Mouse (Mus musculus) neural tube, embryonic 14.5 days (tissue): Measurements from ENCODE around the gene Flna. TPM values are rescaled to one million over a fixed set of nuclear protein-coding genes. Genes with fewer than 3 reads are reported as not detected.
"Not testable (repeated sequence)": the region's sequence is repeated elsewhere in the genome, so short reads cannot be mapped to it uniquely, and the experiment has no call there.

Experiments
- ATAC-seq: fragments of 200-750 bp; cut with Nextera tagmentation; 2 replicates; pipeline ENCODE4 v1.8.0; 2017; ENCODE audit warnings: low read depth, mild to moderate bottlenecking, moderate TSS enrichment, moderate library complexity
- H3K27ac ChIP-seq: fragments of 300-500 bp; sonication (generic); 2 replicates; pipeline ENCODE4 v1.5.1; 2014; ENCODE audit warnings: low read depth, mild to moderate bottlenecking, control low read depth, low read length, moderate library complexity, mixed read lengths
- H3K27me3 ChIP-seq: fragments of 300-500 bp; sonication (generic); 2 replicates; pipeline ENCODE4 v1.6.1; 2014; ENCODE audit warnings: low read length; ENCODE audit not compliant: control insufficient read depth, insufficient read depth
- H3K36me3 ChIP-seq: fragments of 300-500 bp; sonication (generic); 2 replicates; pipeline ENCODE4 v1.6.1; 2014; ENCODE audit warnings: low read length, mixed read lengths; ENCODE audit not compliant: control insufficient read depth, insufficient read depth
- H3K4me1 ChIP-seq: fragments of 300-500 bp; sonication (generic); 2 replicates; pipeline ENCODE4 v1.6.1; 2014; ENCODE audit warnings: low read length; ENCODE audit not compliant: control insufficient read depth, insufficient read depth
- H3K4me2 ChIP-seq: fragments of 300-500 bp; sonication (generic); 2 replicates; pipeline ENCODE4 v1.6.1; 2014; ENCODE audit warnings: mild to moderate bottlenecking, low read depth, low read length, control low read depth
- H3K4me3 ChIP-seq: fragments of 300-500 bp; sonication (generic); 2 replicates; pipeline ENCODE4 v1.5.1; 2014; ENCODE audit warnings: low read depth, low read length, control low read depth, mixed read lengths
- H3K9ac ChIP-seq: fragments of 300-500 bp; sonication (generic); replicated peaks from 2 replicates; pipeline ENCODE4 v1.6.1; 2014; ENCODE audit warnings: low read depth, mild to moderate bottlenecking, control low read depth, low read length, mixed read lengths
- H3K9me3 ChIP-seq: fragments of 300-500 bp; sonication (generic); 2 replicates; pipeline ENCODE4 v1.6.1; 2016; ENCODE audit warnings: low read length; ENCODE audit not compliant: control insufficient read depth
- WGBS: fragments of 180-500 bp; shearing (Covaris S2); extraction: QIAGEN DNeasy Blood & Tissue Kit; methylation state at CpG from one replicate; pipeline ENCODE4 v1.1.7; 2014; 5-methylcytosine and 5-hydroxymethylcytosine counted together
- polyA plus RNA-seq: library from polyadenylated mRNA; unstranded; fragments of >200 nt; fragmentation: Nextera tagmentation; extraction: Ambion mirVana; gene quantifications from 2 replicates; pipeline ENCODE4 v1.2.1, GENCODE M21; 2014

The Flna gene
- polyA plus RNA-seq, 1 experiment from 2014 or later: 63.0 TPM

GRCm38 (mm10) chrX:74240332-74240731 lies 9.3 kb downstream of the Flna start:
- Histone ChIP-seq H3K36me3 (peaks cover 52% of the 10 kb centered on the region), H3K4me1 (peaks cover 6% of the 10 kb centered on the region; the same call in 1 of the 2 replicates), H3K27ac (no peak overlapping the region), H3K4me2 (no peak overlapping the region), H3K4me3 (no peak overlapping the region), H3K27me3 (no peaks in the 10 kb centered on the region), H3K9ac (no peak overlapping the region), H3K9me3 (no peaks in the 10 kb centered on the region)
- ATAC-seq: no peak
- WGBS: 97% methylated on average over 4 of the region's 4 CpGs

DNA sequence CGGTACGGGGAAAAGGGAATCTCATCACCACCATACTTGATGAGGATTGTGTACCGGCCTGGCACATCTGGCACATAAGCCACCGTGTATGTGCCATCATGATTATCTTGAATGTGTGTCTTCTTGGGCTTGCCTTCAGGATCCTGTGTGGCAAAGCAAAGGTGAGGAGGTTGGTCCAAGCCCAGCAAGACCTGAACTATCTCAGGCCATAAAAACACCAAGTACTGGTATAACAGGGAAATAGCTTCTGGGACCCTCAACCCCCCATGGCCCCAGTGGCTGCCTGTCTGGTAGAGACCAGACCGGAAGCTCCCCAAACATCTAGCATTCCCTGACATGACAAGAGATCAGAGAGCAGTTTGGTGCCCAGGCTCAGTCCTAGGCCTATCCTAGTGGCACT lies 16.4 kb downstream of the Flna start:
- no peaks in the 10 kb centered on the region for H3K9me3 ChIP-seq
- 97% methylated on average over 5 of the region's 5 CpGs for WGBS
- H3K27me3 ChIP-seq: no peaks in the 10 kb centered on the region
- peaks cover 45% of the 10 kb centered on the region for H3K36me3 ChIP-seq
- ATAC-seq: no peak
- H3K4me1 ChIP-seq: no peaks in the 10 kb centered on the region
- H3K4me3 ChIP-seq: no peak overlapping the region
- H3K27ac ChIP-seq: no peak overlapping the region
- no peak overlapping the region for H3K4me2 ChIP-seq
- no peak overlapping the region for H3K9ac ChIP-seq

GRCm38 (mm10) chrX:74230038-74230437 lies 19.6 kb downstream of the Flna start:
- Histone ChIP-seq H3K27me3 (no peaks in the 10 kb centered on the region), H3K4me3 (no peak overlapping the region), H3K9me3 (no peaks in the 10 kb centered on the region), H3K36me3 (peaks cover 41% of the 10 kb centered on the region), H3K4me1 (no peaks in the 10 kb centered on the region), H3K4me2 (no peak overlapping the region), H3K27ac (no peak overlapping the region), H3K9ac (no peak overlapping the region)
- ATAC-seq: no peak
- WGBS: 80% methylated on average over 1 of the region's 1 CpGs

DNA sequence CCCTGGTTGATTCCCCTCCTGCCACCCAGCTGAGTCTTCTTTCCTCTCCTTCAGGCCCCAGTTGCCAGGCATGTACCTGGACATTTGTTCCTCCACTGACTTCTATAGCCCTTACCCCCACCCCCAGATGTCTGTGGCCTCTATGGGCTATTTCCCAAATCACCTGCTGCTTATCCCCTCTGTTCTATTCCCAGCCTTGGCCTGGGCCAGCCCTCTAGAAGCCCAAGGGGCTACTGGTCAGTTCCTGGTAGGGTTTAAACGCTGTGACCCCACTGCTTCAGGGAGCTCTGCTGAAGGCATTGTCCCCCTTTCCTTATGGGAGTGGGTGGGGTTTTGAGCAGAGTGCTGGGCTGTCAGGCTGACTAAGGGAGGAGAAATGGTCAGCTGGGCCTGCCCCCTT lies 29.5 kb downstream of the Flna start:
- H3K4me2 ChIP-seq, H3K4me1 ChIP-seq, H3K36me3 ChIP-seq, H3K9ac ChIP-seq, ATAC-seq, H3K27ac ChIP-seq, H3K9me3 ChIP-seq, H3K27me3 ChIP-seq, H3K4me3 ChIP-seq: not testable (repeated sequence)
- whole genome bisulfite sequencing: 50% methylated on average over 1 of the region's 1 CpGs

- H3K4me1 ChIP-seq: no peaks in the 10 kb centered on the region
- ATAC-seq: no peak
- no peak overlapping the region for H3K9ac ChIP-seq
- H3K4me3 ChIP-seq: no peak overlapping the region
- 64% methylated on average over 13 of the region's 13 CpGs for WGBS
- no peaks in the 10 kb centered on the region; the same call in 1 of the 2 replicates for H3K36me3 ChIP-seq
- H3K9me3 ChIP-seq: no peaks in the 10 kb centered on the region
- H3K27me3 ChIP-seq: no peaks in the 10 kb centered on the region
- no peak overlapping the region for H3K4me2 ChIP-seq
- no peak overlapping the region for H3K27ac ChIP-seq
Observed at GRCm38 (mm10) chrX:74219449-74219848, 30.2 kb downstream of the Flna start.

- Histone ChIP-seq H3K9ac (no peak overlapping the region), H3K27me3 (no peaks in the 10 kb centered on the region), H3K9me3 (no peaks in the 10 kb centered on the region), H3K27ac (no peak overlapping the region), H3K4me3 (no peak overlapping the region), H3K36me3 (no peaks in the 10 kb centered on the region; the same call in 1 of the 2 replicates), H3K4me2 (no peak overlapping the region), H3K4me1 (no peaks in the 10 kb centered on the region)
- ATAC-seq: no peak
- 90% methylated on average over 4 of the region's 4 CpGs for WGBS
Observed at GRCm38 (mm10) chrX:74218496-74218895, 31.1 kb downstream of the Flna start.

- WGBS: 95% methylated on average over 2 of the region's 2 CpGs
- Histone ChIP-seq H3K4me1 (no peaks in the 10 kb centered on the region), H3K27ac (no peak overlapping the region), H3K4me3 (no peak overlapping the region), H3K36me3 (no peaks in the 10 kb centered on the region), H3K27me3 (no peaks in the 10 kb centered on the region), H3K9ac (no peak overlapping the region), H3K9me3 (no peaks in the 10 kb centered on the region), H3K4me2 (no peak overlapping the region)
- ATAC-seq: no peak
Observed at GRCm38 (mm10) chrX:74203556-74203955, 46.1 kb downstream of the Flna start.

GRCm38 (mm10) chrX:74176959-74177358 lies 72.7 kb downstream of the Flna start, which contains the start of gene Tktl1:
Tktl1 (plus strand) TSS chrX:74177259.
- Histone ChIP-seq H3K4me2 (no peak within 1 kb of the TSS), H3K27me3 (no peaks in the 10 kb centered on the region), H3K36me3 (no peaks in the 10 kb centered on the region), H3K27ac (no peak within 1 kb of the TSS), H3K4me1 (no peaks in the 10 kb centered on the region), H3K9me3 (no peaks in the 10 kb centered on the region), H3K9ac (no peak within 1 kb of the TSS), H3K4me3 (no peak within 1 kb of the TSS)
- ATAC-seq: no peak
- 87% methylated on average over 17 of the region's 17 CpGs for WGBS
